Mouse (Mus musculus): ENCODE results near the gene Rbm17. TPM values are rescaled to one million over a fixed set of nuclear protein-coding genes. Genes with fewer than 3 reads are reported as not detected.

Gene Rbm17
- total and polyA plus RNA-seq, 3 experiments, result 199 to 405 (median 239) TPM

DNA sequence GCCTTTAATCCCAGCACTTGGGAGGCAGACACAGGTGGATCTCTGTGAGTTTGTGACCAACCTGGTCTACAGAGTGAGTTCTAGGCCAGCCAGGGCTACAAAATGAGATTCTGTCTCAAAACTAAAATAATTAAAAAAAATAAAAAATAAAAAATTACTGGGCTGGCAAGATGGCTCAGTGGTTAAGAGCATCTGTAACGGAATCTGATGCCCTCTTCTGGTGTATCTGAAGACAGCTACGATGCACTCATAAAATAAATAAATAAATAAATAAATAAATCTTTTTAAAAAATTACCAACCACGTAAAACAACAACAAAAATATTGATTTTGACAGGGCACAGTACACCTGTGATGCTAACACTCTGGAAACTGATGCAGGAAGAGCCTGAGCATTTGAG lies 37.1 kb downstream of the Rbm17 start:
- Histone ChIP-seq H3K36me3 (replicated peaks in 1 of 2; ENCODE audit: control insufficient read depth in 1 of 2, insufficient read depth in 1 of 2, low read length in 1 of 2) (no peaks in the 10 kb centered on the region), H3K9ac (ENCODE audit: insufficient read depth, low read depth) (no peak overlapping the region), H3K79me2 (replicated peaks; ENCODE audit: control insufficient read depth, extremely low read depth, insufficient read depth, poor library complexity, severe bottlenecking) (no peaks in the 10 kb centered on the region), H3K9me3 (replicated peaks; ENCODE audit: low read length) (no peaks in the 10 kb centered on the region), H3K27ac (ENCODE audit: insufficient read depth, low read depth) (no peak overlapping the region), H3K4me3 (replicated peaks in 1 of 3; ENCODE audit: low read depth in 2 of 3, low read length in 2 of 3, poor library complexity in 1 of 3) (no peak overlapping the region), H3K4me1 (ENCODE audit: control insufficient read depth in 1 of 2, insufficient read depth in 2 of 2) (no peaks in the 10 kb centered on the region), H3K4me2 (ENCODE audit: insufficient read depth, low read depth, poor library complexity, severe bottlenecking) (no peak overlapping the region), H3K27me3 (replicated peaks) (no peaks in the 10 kb centered on the region)
- dilution Hi-C loops (cut with MboI; ENCODE audit: extremely low pct_ligation_motif_present, extremely low pct_unique_long_range_greater_than_20kb, low sequenced_read_pairs), result no loop called here
- in situ Hi-C loops (cut with MboI; ENCODE audit: low pct_ligation_motif_present, low pct_unique_long_range_greater_than_20kb, low sequenced_read_pairs), result no loop called here
- TF ChIP-seq CTCF (conservative IDR thresholded peaks at IDR 0.05 in 1 of 2, IDR thresholded peaks at IDR 0.05 in 1 of 2; ENCODE audit: low read depth in 2 of 2, low read length in 2 of 2) (0 out of 4 replicates have a peak, but pooled peaks of 1 of the 2 experiments have one; percentile 14), USF1 (IDR thresholded peaks at IDR 0.05; ENCODE audit: low read depth, low read length) (no peak), E2F4 (IDR thresholded peaks at IDR 0.05; ENCODE audit: insufficient replicate concordance, low read depth, low read length) (no peak)
- DNase-seq (ENCODE audit: extremely low read depth), result no peak

DNA sequence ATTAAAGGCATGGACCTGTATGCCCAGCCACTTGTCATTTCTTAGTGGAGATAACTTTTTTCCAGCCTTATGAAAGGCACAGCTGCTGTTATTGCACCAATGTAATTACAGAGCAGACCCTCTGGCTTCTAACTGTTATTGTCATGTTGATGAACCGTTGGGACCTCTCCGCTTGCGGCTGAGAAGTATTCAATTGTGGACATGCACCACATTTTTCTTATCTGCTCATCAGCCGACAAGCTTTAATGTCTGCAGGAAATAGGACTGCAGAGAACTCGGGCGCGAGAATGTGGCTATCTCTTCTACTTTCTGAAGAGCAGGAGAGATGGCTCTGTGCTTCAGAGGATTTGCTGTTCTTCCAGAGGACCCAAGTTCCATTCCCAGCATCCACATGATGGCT lies 37.7 kb downstream of the Rbm17 start:
- H3K79me2 ChIP-seq (replicated peaks; ENCODE audit: control insufficient read depth, extremely low read depth, insufficient read depth, poor library complexity, severe bottlenecking), result no peaks in the 10 kb centered on the region
- no peak for DNase-seq (ENCODE audit: extremely low read depth)
- TF ChIP-seq MAFK (IDR thresholded peaks at IDR 0.05; ENCODE audit: insufficient replicate concordance, low read length), result no peak
- TF ChIP-seq ZC3H11A (IDR thresholded peaks at IDR 0.05; ENCODE audit: low read depth, low read length), result no peak
- TF ChIP-seq POLR2A (IDR thresholded peaks at IDR 0.05; ENCODE audit: low read depth, low read length), result no peak
- no peak for TF ChIP-seq EP300 (IDR thresholded peaks at IDR 0.05; ENCODE audit: low read length)
- TF ChIP-seq CTCF (conservative IDR thresholded peaks at IDR 0.05 in 1 of 2, IDR thresholded peaks at IDR 0.05 in 1 of 2; ENCODE audit: low read depth in 2 of 2, low read length in 2 of 2), result no peak
- no peak overlapping the region for H3K27ac ChIP-seq (ENCODE audit: insufficient read depth, low read depth)
- no peaks in the 10 kb centered on the region for H3K9me3 ChIP-seq (replicated peaks; ENCODE audit: low read length)
- no peaks in the 10 kb centered on the region for H3K4me1 ChIP-seq (ENCODE audit: control insufficient read depth in 1 of 2, insufficient read depth in 2 of 2)
- H3K4me2 ChIP-seq (ENCODE audit: insufficient read depth, low read depth, poor library complexity, severe bottlenecking), result no peak overlapping the region
- H3K27me3 ChIP-seq (replicated peaks), result no peaks in the 10 kb centered on the region
- no peak overlapping the region for H3K9ac ChIP-seq (ENCODE audit: insufficient read depth, low read depth)
- H3K4me3 ChIP-seq (replicated peaks in 1 of 3; ENCODE audit: low read depth in 2 of 3, low read length in 2 of 3, poor library complexity in 1 of 3), result no peak overlapping the region
- in situ Hi-C loops (cut with MboI; ENCODE audit: low pct_ligation_motif_present, low pct_unique_long_range_greater_than_20kb, low sequenced_read_pairs), result no loop called here
- dilution Hi-C loops (cut with MboI; ENCODE audit: extremely low pct_ligation_motif_present, extremely low pct_unique_long_range_greater_than_20kb, low sequenced_read_pairs), result no loop called here
- H3K36me3 ChIP-seq (replicated peaks in 1 of 2; ENCODE audit: control insufficient read depth in 1 of 2, insufficient read depth in 1 of 2, low read length in 1 of 2), result no peaks in the 10 kb centered on the region

DNA sequence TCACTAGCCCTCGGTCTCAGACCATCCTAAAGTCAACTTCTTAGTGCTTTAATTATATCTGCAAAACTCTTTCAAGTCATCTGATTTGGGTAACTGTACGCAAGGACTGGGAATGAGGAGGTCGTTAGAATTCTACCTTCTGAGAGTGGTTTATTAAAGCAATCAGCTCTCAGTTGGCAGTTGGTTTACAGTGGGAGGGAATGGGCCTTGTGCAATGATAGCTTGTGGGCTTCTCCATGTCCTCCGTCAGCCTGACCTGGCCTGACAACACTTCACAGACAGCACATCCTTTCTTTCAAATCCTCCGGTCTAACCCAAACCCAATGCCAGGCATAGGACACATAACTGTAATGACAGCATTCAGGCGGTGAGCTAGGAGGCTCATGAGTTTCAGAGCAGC lies 39.2 kb downstream of the Rbm17 start:
- Histone ChIP-seq H3K9ac (ENCODE audit: insufficient read depth, low read depth) (no peak overlapping the region), H3K9me3 (replicated peaks; ENCODE audit: low read length) (no peaks in the 10 kb centered on the region), H3K4me1 (ENCODE audit: control insufficient read depth in 1 of 2, insufficient read depth in 2 of 2) (no peaks in the 10 kb centered on the region), H3K27me3 (replicated peaks) (peaks cover 3% of the 10 kb centered on the region), H3K79me2 (replicated peaks; ENCODE audit: control insufficient read depth, extremely low read depth, insufficient read depth, poor library complexity, severe bottlenecking) (no peaks in the 10 kb centered on the region), H3K27ac (ENCODE audit: insufficient read depth, low read depth) (no peak overlapping the region), H3K36me3 (replicated peaks in 1 of 2; ENCODE audit: control insufficient read depth in 1 of 2, insufficient read depth in 1 of 2, low read length in 1 of 2) (no peaks in the 10 kb centered on the region), H3K4me2 (ENCODE audit: insufficient read depth, low read depth, poor library complexity, severe bottlenecking) (no peak overlapping the region), H3K4me3 (replicated peaks in 1 of 3; ENCODE audit: low read depth in 2 of 3, low read length in 2 of 3, poor library complexity in 1 of 3) (no peak overlapping the region)
- no peak for DNase-seq (ENCODE audit: extremely low read depth)
- in situ Hi-C loops (cut with MboI; ENCODE audit: low pct_ligation_motif_present, low pct_unique_long_range_greater_than_20kb, low sequenced_read_pairs), result no loop called here
- TF ChIP-seq MAFK (IDR thresholded peaks at IDR 0.05; ENCODE audit: insufficient replicate concordance, low read length) (no peak), ZNF384 (IDR thresholded peaks at IDR 0.05; ENCODE audit: low read depth, low read length) (no peak), JUN (IDR thresholded peaks at IDR 0.05; ENCODE audit: insufficient read depth, low read depth, low read length) (no peak), RAD21 (IDR thresholded peaks at IDR 0.05; ENCODE audit: low read depth, low read length) (no peak), ETS1 (conservative IDR thresholded peaks at IDR 0.05; ENCODE audit: low read depth, low read length) (no peak), TCF12 (IDR thresholded peaks at IDR 0.05; ENCODE audit: low read depth, low read length) (no peak), HCFC1 (IDR thresholded peaks at IDR 0.05; ENCODE audit: low read depth, low read length) (no peak), IRF4 (IDR thresholded peaks at IDR 0.05; ENCODE audit: low read depth, low read length) (no peak), USF2 (conservative IDR thresholded peaks at IDR 0.05; ENCODE audit: low read depth, low read length) (no peak), TBP (conservative IDR thresholded peaks at IDR 0.05; ENCODE audit: low read depth, low read length) (no peak), SMC3 (IDR thresholded peaks at IDR 0.05; ENCODE audit: low read depth, low read length) (no peak), CHD2 (IDR thresholded peaks at IDR 0.05; ENCODE audit: low read length) (no peak), CHD1 (IDR thresholded peaks at IDR 0.05; ENCODE audit: low read depth, low read length) (no peak), MXI1 (IDR thresholded peaks at IDR 0.05; ENCODE audit: low read depth, low read length) (no peak), POLR2A (IDR thresholded peaks at IDR 0.05; ENCODE audit: low read depth, low read length) (no peak)
- dilution Hi-C loops (cut with MboI; ENCODE audit: extremely low pct_ligation_motif_present, extremely low pct_unique_long_range_greater_than_20kb, low sequenced_read_pairs), result no loop called here

Measured in CH12.LX (cell line).